Mouse (Mus musculus): ENCODE data around the gene Antxr1.
A peak's percentile ranks its signal among the peaks of the same experiment; 100 is the strongest.

Gene Antxr1

GRCm38 (mm10) chr6:87138479-87138878 lies 197.1 kb downstream of the Antxr1 start:
- no peak for DNase-seq

- no peak for DNase-seq
These were observed 201.6 kb downstream of the Antxr1 start for GRCm38 (mm10) chr6:87133966-87134546.

DNA sequence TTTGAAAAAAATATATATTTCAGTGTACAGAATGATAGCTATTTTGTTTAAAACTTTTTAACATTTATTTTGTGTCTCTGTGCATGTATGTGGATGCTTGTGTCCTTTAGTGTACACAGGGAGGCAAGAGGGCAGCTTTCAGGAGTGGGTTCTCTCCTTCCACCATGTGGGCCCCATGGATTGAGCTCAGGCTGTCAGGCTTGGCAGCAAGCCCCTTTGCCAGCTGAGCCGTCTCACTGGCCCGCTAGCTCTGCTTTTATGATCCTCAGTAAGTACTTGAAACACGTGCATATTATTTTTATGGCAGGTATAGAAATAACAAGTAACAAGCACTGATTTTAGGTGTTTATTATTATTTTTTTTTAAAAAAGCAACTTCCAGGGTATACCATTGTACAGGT lies 202.1 kb downstream of the Antxr1 start:
- DNase-seq, result no peak

GRCm38 (mm10) chr6:87131078-87131477 lies 204.5 kb downstream of the Antxr1 start:
- no peak for DNase-seq

DNA sequence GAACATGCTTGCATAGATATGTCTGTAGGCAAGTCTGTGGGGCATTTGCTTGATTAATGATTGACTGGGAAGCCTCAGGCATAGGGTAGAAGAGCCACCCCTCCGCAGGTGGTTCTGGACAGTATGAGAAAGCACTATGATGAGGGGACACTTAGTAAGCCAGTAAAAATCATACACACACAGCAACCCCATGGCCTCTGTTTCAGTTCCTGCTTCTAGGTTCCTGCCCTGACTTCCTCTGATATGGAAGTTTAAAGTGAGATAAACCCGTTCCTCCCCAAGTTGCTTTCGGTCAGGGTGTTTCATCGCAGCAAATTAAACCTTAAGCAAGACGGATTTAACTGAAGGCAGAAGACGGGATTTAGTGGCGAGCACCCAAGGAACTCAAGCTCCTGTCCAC lies 205.0 kb downstream of the Antxr1 start:
- DNase-seq, result no peak

DNA sequence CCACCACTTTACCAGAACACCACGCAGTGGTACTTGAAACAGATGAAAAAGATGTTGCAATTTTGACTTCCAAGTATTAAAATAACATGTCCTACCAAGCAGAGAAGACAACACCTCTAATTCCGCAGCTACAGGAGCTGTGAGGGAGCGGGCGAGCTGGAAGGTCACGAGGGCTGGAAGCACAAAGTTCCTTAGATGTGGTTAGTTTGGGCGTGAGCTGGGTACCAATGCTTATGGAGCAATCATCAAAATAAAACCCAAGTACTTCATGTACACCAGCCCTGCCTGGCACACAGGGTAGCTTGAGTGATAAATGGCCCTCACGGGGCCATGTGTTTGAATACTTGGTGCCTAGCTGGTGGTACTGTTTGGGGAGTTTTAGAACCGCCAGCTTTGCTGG lies 205.8 kb downstream of the Antxr1 start:
- no peak for DNase-seq

DNA sequence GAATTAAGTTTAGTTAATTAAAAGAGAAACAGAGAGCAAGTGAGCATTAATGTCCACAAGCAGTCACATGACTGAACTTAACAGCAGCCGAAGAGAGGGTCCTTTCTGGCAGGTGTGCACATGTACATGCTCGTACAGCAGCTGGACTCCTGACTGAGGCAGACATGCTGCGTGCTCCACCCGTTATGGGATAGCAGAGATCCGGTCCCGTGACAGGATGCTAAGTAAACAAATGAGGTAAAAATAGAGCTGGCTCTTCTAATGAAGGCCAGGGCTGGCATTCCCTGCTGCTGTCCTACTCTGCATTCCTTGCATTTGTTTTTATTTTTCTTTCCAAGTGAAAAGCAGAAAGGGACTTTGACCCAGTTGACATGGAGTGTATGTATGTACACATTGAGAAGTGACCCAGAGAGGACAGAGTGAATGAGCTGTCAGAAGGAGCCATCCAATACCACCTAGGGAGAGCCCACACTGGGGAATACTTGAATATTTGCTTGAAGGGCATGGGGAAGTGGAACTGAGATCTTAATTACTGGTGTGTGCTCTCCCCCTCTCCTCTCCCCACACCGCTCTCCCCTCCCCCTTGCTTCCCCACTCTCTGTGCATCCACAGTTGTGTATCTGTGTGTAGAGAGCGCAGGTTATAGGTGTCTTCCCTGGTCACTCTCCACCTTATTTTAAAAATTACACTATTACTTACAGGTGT lies 208.4 kb downstream of the Antxr1 start:
- DNase-seq, result no peak

GRCm38 (mm10) chr6:87123973-87124372 lies 211.6 kb downstream of the Antxr1 start:
- no peak for DNase-seq

- no peak for DNase-seq
These were observed 212.2 kb downstream of the Antxr1 start for GRCm38 (mm10) chr6:87123406-87123805.

- DNase-seq, result no peak
These were observed 213.7 kb downstream of the Antxr1 start for GRCm38 (mm10) chr6:87121961-87122360.

- no peak for DNase-seq
These were observed 215.0 kb downstream of the Antxr1 start for GRCm38 (mm10) chr6:87120661-87121060.

DNA sequence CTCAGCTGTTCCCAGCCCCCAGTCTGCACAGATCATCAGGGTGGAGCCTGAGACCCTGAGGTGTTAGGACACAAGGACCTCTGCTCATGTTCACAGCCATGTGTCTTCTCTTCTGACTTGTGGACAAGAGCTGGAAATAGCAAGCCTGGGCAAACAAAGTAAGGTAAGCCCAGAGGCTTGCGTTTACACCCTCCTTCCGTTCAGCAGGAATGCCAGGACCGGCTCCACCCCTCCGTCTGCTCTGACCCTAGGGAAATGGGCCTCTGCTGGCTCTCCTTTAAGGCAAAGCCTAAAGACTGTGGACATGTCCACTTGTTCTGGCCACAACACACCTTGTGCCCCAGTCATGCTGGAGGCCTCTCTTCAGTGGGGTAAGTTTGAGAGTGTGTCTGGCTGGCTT lies 215.6 kb downstream of the Antxr1 start:
- peak in 1 of 2 experiments; percentile 20 for DNase-seq

- DNase-seq, result peak; percentile 72 to 81
These were observed 216.4 kb downstream of the Antxr1 start for GRCm38 (mm10) chr6:87119066-87119837.

DNA sequence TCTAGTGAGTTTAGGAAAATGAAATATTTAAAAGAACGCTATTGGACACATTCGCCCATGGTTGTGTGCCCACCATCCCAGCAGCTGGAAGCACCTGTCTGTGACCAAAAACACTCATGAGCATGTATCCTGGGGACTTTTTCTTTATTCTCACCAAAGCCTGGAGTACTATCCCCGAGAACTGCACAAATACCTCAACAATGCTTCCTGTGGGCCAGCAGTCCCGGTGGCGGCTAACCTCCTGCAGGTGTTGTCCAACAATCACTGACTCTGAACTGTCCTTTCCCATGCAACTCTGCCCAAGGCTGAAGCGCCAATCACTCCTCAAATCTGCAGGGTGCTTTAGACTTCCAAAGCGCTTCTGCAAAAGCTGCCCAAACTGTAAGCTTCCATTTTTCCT lies 219.0 kb downstream of the Antxr1 start:
- no peak for DNase-seq

- DNase-seq, result no peak
These were observed 219.6 kb downstream of the Antxr1 start for GRCm38 (mm10) chr6:87115981-87116380.

DNA sequence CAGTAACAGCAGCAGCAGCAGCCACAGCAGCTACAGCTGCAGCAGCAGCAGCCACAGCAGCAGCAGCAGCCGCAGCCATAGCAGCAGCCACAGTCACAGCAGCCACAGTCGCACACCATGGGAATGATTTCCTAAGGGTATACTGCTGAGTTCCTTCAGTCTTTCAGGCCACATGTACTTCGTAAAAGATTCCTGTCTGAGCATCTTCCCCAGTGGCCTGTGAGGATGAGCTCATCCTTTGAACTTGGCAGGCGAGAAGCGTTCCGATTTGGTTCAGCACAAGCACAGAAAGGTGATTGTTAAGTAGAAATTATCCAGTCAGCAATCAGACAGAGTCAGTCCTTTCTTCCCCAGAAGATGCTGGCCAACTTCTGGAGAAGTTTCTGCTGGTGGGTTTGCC lies 223.5 kb downstream of the Antxr1 start:
- DNase-seq, result no peak

GRCm38 (mm10) chr6:87111493-87111892 lies 224.1 kb downstream of the Antxr1 start:
- DNase-seq, result no peak

DNA sequence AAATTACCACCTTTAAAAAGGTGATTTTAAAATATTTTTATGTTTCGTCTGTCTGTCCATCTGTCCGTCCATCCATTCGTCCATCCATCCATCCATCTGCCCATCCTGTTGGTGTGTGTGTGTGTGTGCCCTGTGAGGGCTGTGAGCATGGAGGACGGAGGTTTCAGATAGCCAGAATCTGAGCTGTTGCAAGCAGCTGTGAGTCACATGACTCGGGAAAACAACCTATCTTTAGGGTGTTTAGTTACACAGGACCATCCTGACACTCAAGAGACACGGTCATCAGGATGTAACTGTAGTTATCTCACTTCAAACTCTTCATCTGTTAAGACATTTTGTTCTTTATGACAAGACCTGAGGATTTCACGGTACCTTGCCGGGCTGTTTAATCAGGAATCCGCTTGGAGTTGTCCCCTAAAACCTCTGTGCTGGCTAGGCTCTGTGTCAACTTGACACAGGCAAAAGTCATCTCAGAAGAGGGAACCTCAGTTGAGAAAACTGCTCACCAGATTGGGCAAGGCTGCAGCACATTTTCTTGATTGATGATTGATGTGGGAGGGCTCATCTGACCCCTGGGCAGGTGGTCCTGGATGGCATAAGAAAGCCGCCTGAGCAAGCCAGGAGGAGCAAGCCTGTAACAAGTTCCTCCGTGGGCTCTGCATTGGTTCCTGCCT lies 231.4 kb downstream of the Antxr1 start, which contains the start of gene D6Ertd527e:
Gene D6Ertd527e, plus strand, starts transcription at position 624 of the 674 bp plus-strand sequence.
- no peak for DNase-seq

DNA sequence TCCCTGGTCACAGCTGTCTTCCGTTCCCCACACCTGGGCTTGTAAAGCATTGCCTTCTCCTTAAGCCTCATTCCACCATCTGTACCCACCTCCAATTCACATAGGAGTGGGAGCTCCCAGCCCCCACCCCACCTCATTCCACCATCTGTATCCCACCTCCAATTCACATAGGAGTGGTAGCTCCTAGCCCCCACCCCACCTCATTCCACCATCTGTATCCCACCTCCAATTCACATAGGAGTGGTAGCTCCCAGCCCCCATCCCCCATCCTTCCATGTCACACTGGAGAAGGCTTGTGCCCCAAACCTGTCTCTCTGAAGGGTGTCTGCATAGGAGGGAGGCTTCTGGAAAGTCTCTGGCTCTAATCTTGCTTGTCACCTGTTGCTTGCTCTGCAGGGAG lies 232.3 kb downstream of the Antxr1 start:
- no peak for DNase-seq

DNA sequence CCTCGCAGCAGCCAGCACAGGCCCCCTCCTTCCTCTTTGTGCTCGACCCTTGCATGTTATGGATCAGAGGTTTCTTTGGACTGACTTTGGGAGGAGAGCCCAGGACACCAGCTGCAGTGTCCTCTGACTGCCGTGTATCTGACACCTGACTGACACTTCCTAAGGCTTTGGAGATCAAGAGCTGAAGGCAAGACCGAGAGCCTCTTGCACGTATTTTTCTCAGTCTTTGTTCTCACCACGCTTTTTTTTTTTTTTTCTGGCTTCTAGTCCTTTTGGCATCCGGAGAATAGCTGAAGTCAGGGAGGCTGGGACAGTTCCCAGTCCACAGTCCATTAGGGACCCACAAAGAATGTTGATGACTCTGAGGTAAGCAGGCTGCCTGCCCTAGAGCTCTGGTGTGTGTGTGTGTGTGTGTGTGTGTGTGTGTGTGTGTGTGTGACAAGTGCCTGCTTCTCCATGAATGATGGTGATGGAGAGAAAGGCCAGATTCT lies 233.2 kb downstream of the Antxr1 start:
- DNase-seq, result no peak

GRCm38 (mm10) chr6:87101955-87102353 lies 233.7 kb downstream of the Antxr1 start:
- DNase-seq, result no peak

DNA sequence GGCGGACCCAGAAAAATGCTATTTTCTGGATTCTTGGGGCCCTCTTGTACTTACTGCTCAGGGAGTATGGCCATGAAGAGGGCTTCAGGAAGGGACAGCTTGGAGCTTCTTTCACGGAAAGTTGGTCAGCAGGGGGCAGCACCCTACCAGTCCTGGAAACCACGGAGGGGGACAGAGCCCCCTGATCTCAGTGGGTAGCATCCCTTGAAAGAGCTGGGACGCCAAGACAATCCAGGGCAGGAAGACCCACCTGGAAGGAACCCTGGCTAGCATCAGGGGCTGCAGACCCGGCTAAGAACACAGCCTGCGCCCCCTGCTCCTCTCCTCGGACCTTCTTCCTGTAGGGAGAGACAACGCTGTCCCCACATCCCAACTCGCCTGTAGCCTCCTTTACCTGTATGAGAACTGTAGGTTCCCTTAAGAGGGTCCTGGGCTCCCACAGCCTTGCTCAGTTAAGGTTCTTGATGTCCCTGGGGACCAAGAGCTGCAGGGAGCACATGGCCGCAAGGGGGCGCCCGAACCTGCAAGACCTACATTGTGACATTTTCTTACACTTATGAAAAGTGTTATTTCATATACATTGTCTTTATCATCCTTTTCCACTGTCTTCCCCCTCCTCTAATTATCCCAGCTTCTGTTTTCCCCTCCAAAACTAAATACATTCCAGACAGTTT lies 234.2 kb downstream of the Antxr1 start:
- DNase-seq, result peak; percentile 71 to 75
